Mouse (Mus musculus) right cerebral cortex, adult 2 months (tissue): ENCODE measurements at regions not wholly inside any gene's neighbourhood (a gene's known extent, or its start where the extent isn't known, plus 50 kb on each side); places are given as distances from the start of the nearest gene placed in this dataset.

Experiments used
- DNase-seq, 2 experiments: peaks; one replicate each; pipeline ENCODE4 v3.0.0; 2021 to 2022; ENCODE audit warnings: low spot score in 2 of 2

DNA sequence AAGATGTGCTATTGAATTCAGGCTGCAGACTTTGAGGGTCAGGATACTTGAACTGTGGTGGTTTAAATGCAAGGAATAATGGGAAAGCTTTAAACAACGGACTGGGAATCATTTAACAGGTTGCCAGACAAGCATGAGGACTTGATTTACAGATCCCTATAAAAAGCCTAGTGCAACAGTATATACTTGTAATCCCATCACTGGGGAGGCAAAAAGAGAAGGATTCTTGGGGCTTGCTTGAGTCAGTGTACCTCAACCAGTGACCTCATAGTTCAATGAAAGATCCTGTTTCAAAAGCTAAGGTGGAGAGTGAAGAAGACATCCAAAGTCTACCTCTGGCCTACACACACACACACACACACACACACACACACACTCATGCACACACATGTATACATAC lies 99.8 kb downstream of the Lrrn1 start:
- no peak for DNase-seq

DNA sequence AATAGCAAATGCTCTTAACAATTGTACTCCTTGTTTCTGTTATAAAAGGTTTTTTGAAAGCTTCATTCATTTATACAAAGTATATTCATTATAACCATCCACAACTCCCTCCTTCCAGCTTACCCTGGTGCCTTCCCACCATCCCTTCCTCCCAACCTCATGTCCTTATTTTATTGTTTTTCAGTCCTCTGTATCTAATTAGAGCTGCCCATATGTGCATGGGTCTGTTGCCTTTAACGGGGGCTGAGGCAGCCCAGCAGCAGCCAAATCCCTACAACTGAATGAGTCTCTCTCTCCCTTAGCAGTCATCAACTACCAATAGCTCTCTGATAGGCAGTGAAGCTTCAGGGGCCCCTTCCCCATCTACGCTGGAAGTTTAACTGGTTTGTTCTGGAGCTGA lies 116.2 kb downstream of the Lrrn1 start:
- DNase-seq: no peak

DNA sequence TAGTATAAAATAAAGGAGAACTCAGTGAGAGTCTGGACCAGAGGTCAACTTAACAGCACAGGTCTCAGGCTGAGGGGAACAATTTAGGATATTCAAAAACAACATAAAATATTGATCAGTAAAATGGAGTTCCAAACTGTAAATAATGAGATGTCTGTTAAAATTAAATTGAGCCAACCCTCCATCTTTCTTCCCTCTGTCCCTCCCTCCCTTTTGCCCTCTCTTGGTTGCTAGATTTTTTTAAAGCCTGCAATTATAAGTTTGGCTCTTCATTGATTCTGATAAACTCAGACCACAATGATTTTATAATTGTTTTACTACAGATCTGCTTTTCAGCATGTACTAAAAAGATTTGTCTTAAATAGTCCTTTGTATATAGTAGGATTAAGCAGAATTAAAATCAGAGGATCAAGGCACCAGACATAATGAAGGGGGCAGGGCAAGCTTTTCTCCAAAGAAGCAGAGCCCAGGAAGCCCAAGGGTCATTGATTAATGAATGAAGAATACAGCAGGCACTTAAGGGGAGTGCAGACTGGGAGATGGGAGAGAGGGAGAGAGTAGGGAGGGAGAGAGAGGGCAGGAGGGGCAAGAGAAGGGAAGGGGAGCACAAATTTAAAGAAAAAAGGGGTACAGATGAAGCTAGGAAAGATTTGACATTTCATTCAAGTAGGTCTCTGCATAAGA lies 124.4 kb downstream of the Lrrn1 start:
- DNase-seq: no peak

DNA sequence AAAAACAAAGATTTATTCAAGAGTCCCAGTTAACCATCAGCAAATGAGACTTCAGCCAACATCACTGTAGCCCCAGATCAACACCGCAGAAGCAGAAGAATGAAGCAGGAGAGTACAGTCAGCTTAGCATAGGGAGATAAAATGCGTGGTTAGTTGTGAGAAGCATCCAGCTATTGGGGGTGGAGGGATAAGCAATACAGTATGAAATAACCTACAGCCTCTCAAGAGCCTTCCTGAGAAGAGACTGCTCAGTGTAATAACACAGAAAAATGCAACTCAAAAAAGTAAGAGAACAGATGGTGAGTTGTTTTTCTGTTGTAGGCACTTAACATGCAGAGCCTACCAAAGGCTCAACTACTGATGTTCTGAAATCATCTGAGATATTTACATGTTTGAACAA lies 128.2 kb downstream of the Lrrn1 start:
- peak; percentile 14 to 21 for DNase-seq

DNA sequence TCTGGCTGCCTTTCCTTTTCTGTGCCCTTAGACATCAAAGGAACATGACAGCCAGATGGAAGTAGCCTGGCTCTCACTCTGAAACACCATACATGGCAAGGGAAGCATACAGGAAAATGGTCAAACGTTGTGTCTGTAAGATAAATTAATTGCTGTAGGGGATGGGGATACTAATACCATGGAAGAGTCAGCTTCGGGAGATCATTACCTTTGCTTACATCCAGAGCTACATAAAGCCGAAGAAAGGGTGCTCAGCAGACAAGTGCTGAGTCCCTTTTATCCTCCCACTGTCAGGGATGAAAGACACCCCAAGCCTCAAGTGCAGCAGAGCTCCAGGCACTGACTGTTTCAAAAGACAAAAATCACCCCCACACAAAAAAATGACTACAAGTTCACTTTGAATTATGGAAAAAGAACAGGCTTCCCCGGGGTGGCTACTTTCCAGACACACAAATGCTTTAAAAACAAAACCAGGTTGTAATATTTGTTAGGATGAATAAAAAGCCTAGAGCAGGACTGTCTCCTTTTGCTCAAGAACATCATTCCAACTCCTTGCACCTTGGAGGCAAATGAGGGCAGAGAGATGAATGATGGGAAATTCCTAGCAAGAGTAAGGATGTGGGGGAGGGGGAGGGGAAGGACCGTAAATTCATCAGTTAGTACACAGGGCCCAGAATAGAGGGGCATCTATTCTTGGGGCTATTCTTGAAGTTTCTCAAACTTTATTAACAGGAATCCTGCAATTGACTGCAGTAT lies 131.6 kb downstream of the Lrrn1 start:
- DNase-seq: no peak

DNA sequence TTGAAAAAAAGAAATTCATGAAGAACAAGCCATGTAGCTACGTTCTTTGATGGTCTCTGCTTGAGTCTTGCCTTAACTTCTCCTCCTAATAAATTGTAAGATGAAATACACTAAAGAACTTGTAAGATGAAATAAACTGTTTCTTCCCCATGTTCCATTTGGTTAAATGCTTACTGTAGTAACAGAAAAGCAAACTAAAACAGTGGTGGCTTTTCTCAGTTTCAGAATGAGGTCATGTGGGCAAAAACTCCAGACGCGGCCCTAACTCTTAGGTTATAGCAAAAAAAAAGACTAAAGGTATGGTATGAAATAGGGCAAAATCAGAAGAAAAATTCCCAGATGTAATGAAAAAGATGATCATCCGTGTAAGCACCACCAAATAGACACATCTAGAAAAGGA lies 169.7 kb downstream of the Lrrn1 start:
- DNase-seq: no peak

DNA sequence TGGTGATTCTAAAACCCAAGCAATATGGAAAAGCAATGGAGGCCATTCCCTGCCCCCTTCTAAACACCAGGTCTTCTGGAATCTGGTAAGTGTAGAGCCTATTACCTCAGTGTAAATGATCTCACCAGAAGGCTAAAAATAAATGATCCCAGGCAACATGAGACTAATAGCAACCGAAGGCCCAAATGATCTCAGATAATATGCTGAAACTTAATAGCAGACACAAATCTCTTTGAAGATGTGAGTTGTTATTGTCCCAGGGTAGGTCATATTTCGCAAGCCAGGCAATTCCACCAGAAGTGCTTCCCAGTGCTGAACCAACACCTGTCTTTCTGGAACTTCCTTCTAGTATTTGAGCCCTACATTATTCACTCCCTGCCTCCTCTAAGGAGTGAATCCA lies 178.6 kb downstream of the Lrrn1 start:
- no peak for DNase-seq

DNA sequence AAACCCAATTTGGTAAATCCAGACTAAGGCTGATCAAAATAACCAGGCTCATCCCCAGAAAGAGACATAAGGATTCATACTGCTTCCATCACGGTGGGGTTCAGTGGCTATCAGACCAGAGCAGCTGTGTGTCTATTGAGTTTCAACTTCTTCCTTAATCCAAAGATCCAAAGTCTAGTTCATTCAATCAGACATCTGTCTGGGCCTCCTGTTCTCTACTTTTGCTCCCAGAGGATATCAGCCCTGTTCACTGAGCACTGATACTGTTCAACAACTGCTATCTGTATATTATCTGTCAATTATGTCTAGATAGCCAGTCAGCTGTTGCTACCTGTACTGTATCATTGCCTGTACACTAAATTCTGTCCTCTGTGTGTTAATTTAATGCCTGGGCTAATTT lies 179.0 kb downstream of the Lrrn1 start:
- no peak for DNase-seq

DNA sequence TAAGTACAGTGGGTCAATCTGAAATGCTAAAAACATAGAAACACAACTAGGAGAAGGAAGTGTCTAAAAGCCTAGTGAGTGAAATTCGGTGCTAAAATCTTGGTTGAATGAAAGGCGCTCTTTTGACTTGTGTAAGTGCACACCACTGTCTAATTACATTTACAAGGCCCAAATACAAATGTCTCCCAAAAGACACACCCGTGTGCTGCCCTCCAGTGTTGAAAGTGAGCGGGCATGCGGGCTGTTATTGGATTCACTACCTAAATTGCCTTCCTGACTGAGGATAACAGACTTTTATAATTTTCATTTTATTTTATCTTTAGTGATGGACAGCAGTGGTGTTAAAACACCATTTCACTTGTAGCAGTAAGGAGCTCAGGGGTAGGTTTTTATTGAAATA lies 180.8 kb downstream of the Lrrn1 start:
- DNase-seq: peak in 1 of 2 experiments; percentile 19

DNA sequence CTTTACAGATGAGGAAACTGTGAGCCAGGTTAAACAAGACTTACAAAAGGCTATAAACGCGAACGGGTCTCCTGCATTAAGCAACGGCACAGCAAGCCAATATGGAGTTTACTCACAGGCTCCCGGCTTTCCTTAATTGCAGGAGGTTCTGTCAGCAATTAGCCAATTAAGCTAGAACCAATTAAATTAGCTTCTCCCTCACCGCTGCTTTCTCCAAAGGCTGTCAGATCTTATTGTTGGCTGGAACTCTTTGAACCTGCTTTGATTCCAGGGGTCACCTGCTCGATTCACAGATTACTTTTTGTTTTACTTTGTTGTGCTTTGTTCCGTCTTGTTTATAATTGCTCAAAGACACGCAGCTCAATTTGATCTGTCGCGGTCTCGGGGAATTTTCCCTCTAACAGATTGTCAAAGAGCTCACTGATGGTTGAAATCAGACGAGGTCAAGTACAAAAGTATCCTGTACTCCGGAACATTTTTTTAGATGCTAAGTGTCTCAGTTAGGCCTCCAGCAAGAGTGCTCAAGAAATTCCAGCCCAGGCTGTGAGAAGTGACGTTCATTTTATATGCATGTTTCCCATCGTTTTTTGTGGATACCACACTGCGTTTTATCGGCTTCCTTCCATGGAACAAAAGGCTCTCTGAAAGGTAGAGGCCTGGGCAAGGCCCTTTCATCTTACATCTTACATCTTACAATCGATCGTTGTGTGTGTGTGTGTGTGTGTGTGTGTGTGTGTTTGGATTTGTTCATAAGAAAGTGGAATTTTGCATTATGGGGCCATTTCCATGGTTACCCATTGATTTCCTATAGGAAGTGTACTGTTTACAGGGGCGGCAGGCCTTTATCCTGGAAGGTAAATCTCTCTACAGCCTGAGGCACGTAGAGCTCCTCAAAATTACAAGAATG lies 181.9 kb downstream of the Lrrn1 start:
- no peak for DNase-seq

DNA sequence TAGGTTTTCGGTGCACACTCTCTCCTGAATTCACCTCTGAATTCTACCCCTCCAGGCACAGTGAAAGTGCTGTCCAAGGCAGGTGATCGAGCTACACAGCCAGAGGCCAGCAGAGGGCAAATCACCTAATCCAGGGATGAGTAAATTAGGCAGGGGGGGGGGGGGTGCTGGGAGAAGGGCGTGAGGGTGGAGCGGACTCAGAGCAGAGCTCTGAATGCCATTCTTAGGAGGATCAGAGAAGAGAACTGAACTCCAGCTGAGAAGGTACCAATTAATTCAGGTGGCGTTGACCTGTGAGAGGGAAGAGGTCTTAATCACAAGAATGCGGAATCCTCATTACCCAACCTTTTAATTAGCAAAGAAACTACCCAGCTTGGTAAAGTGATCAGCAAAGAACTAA lies 183.5 kb downstream of the Lrrn1 start:
- DNase-seq: no peak

DNA sequence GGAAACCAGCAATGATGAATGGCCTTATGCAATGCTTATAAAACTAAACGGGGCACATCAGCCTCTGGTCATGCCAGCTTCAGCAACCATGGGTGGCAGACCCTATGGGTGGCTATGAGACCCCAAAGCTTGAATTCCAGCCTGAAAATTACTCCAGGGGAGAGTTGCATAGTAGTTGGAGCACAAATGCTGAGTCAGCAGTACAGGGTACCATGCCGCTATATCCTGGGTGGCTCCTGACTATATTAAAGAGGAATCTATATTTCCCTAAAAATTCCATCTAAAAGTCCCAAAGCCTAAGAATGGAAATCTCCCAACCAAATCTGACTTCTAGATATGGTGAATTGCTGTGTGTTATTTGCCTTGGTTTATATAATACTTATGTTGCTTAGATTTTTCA lies 187.6 kb downstream of the Lrrn1 start:
- DNase-seq: no peak

DNA sequence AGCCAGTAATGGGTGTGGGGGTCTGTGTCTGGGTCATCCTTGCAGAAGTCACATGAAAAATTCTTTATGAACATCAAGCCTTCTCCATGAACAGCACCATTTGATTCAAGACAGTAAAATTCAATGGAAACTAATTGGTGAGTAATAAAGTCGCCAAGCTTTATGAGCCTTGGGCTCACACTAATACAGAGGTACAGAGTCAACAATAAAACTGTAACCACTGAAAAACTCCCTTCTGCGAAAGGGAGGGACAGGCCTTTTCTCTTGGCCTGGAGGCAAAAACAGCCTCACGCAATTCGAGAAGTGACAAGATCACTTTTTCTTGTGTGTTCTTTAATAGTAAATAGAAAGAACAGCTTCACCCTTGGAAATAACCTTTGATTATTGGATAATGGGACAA lies 200.7 kb downstream of the Lrrn1 start:
- no peak for DNase-seq

DNA sequence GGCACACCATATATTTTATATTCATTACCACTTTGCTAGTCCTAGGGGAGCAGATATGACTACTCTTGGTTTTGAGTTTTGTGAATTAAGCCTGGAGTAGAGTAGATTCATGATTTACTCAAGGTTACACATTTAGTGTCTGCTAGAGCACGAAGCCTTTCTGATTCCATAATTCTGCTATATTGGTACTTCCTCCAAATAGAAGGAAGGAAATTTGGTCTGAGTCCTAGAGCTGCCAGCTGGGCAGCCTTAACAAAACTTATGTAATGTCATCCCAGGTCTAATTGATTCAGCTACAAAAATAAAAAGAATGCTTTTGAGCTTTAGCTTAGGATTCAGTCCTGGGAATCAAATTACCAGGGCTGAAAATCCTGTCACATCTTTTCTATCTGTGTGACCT lies 205.2 kb downstream of the Lrrn1 start:
- DNase-seq: no peak

DNA sequence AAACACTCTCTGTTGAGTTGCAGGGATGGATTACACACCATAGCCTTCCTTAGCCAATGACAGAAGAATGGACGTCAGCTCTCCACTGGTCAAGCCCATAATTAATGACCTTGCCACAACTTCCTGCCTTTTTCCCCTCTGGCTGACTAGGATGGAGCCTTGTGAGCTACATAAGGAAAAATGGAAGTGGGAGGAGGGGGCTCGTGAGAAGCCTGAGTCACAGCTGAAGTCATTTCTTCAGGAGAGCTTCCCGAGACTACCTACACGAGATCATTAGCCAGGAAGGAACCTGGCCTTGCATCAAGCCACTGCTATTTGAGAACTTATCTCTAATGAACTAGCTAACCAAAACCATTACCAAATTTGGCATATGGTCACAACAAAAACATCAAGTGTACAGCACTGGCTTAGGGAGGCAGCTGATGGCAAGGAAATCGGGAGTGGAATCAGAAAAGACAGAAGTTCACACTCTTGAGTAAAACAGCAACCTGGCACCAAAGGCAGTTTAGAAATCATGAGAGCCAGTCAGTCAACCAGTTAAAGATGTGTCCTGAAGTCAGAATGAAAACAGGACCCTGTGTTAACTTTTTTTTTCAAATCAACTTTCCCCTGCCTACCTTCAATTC lies 219.7 kb downstream of the Lrrn1 start:
- no peak for DNase-seq

DNA sequence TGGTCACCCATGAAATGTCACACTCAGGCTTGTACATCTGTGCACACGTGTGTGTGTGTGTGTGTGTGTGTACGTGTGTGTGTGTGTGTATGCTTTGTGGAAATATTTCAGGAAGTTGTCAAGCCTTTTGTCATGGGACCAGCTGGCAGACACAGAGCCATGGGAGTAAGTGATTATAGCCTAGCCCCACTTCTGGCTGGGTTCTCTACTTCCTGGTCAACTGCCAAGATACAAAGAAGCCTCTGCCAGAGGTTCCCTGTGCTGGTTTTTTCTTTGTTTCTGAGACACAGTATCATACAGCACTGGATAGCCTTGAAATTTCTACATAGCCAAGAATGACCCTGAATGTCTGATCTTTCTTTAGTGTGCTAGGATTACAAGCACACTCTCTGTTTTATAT lies 220.2 kb downstream of the Lrrn1 start:
- DNase-seq: no peak

DNA sequence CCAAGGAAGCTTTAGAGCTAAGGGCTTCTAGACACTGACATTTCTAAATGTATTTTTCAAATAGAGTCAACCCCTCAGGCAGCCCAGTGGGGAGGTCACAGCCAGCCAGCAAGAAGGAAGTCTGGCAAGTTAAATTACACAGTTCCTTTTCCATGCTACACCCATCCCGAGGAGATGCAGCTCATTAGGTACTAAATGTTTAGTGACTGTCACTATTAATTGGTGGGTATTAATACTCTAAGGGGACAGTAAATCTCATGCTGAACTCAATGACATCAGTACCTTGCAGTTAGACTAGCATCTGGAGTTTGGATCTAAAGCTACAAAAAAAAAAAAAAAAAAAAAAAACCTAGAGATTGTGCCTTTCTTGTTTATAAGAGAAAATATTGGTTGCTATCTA lies 222.6 kb downstream of the Lrrn1 start:
- DNase-seq: no peak

DNA sequence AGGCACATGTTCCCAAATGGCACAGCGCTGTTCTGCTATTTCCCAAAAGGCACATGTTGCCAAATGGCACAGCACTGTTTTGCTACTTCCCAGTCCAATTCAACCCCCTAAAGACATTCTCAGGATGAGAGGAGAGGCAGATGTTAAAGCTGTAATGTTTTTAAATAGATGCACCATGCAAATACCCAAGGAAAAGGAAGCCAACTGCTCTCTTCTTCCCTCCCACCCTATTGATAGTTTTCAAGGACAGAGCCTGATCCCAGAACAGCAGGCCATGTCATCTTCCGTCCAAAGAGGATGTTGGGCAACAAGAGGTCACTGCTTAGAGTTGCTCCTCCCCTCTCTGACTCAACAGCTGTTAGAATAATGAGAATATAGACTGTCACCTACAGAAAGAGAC lies 225.6 kb downstream of the Lrrn1 start:
- no peak for DNase-seq

DNA sequence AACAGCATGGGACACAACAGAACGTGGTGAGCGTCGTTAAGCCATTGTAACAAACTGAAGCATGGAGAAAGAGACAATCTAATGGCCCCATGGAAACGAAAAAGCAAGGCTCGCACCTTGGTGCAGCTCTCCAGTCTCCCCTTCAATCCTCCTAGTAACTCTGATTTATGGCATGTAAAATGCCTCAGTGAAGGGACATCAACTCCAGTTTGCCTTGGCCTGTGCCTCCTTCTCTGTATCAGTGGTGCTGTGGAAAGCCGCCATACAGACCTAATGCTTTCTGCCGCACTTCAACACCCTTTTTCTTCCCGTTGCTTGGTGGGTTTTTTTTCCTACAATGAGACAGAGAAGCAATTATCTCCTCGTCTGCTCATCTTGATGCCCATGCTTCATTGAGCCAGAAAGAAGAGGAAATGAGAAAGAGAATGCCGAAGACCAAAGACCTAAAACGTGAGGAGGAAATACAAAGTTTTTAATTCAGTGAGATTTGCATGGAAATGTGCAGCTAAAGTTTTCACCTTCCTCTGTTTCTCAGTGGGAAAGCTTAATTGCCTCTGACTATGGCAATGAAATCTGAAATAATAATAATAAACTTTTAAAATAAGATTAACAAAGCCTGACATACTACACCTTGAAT lies 241.4 kb downstream of the Lrrn1 start:
- DNase-seq: no peak

DNA sequence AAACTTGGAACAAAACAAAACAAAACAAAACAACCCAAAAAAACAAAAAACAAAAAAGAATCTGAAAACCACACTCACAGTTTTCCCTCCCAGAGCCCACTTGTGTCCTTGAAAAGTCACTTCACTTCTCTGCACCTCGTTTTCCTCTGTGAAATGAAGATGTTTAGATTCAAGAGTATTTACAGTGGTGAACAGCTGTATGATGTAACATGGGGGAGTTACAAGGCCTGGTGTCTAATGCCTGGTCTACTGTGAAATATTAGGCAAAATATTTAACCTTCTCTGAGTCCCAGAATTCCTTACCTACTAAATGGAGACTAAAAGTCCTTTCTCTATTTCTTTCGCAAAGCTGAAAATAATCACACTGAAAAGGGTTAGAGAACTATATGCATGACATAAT lies 255.4 kb downstream of the Lrrn1 start:
- DNase-seq: no peak

DNA sequence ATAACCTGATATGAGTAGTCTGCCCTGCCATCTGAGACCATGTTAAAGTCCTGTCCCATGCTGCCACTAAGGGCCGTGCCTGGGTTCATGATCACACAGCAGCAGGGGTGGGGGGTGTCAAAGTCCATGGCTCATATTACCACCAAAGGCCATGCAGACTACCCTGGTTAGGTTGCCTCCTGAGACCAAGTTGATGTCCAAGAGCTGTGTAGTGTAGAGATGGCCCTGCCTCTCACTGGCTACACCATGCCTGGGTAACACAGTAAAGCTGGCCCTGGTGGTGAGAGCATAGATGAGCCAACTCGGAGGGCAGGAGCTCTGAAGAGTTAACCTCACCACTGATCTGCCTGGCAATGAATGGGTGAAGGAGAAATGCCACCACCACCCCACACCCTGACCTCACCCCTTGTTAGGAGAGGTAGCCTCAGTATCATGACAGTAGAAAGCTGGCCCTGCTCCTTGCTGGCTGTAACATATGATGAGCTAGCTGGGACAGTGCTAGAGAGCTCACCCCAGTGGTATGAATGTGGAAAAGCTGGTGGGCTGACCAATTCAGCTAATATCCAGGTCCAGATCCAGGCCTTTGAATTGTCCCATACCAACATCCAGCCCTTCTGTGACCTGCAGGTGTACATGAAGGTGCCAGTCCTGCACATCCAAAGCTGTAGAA lies 258.8 kb downstream of the Lrrn1 start:
- no peak for DNase-seq
